Mouse (Mus musculus) liver, adult 2 months (tissue): ENCODE data around the gene Cdh13.

Experiments
- CTCF ChIP-seq: fragments of 200-500 bp; IDR thresholded peaks from 2 replicates; pipeline ENCODE4 v1.5.1; 2011; ENCODE audit warnings: low read depth, low read length, control low read depth
- POLR2A ChIP-seq: fragments of 200-500 bp; IDR thresholded peaks from 2 replicates; pipeline ENCODE4 v1.6.1; 2011; ENCODE audit warnings: low read length, control low read depth; ENCODE audit not compliant: insufficient read depth; ENCODE audit errors: extremely low read depth

DNA sequence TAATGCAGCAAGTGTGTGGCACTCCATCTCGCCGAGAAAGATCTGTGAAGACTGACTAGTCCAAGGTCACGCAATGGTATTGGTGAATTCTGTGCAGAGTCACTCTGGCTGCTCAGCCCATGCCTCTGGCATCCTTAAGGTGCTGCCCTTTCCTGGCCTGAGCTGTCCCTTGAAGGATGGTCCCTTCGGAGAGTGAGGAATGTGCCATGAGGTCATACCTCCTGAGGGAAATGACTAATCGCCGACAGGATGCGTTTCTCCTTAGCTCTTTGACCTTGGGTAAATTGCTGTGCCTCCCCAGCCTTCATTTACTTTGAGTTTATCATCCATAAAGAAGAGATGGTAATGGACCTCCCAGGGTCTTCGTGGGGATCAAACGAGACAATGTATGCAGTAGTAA is 395.8 kb downstream of the Cdh13 start:
- TF ChIP-seq CTCF (no peak), POLR2A (no peak)
